Mouse (Mus musculus) megakaryocyte, embryonic 14.5 days (primary cell): ENCODE data around the gene Nhsl2.

Source experiments
- FLI1 ChIP-seq: IDR thresholded peaks from 2 replicates; pipeline ENCODE4 v1.6.1; 2012; ENCODE audit warnings: low read length, inconsistent platforms, mixed read lengths
- GATA1 ChIP-seq: IDR thresholded peaks from 3 replicates; pipeline ENCODE4 v1.6.1; 2012; ENCODE audit warnings: mixed read lengths, low read length, inconsistent platforms, borderline replicate concordance

GRCm38 (mm10) chrX:101963711-101964110 lies 114.5 kb downstream of the Nhsl2 start:
- TF ChIP-seq FLI1 (no peak), GATA1 (no peak)
